Mouse (Mus musculus) frontal cortex, adult 2 months (tissue): ENCODE measurements at regions not wholly inside any gene's neighbourhood (a gene's known extent, or its start where the extent isn't known, plus 50 kb on each side); places are given as distances from the start of the nearest gene placed in this dataset.
"Not testable (repeated sequence)": the region's sequence is repeated elsewhere in the genome, so short reads cannot be mapped to it uniquely, and the experiment has no call there.

Experiments used
- DNase-seq, 2 experiments: peaks; one replicate each; pipeline ENCODE4 v3.0.0; 2022; ENCODE audit warnings: low spot score in 1 of 2; ENCODE audit errors: extremely low spot score in 1 of 2

DNA sequence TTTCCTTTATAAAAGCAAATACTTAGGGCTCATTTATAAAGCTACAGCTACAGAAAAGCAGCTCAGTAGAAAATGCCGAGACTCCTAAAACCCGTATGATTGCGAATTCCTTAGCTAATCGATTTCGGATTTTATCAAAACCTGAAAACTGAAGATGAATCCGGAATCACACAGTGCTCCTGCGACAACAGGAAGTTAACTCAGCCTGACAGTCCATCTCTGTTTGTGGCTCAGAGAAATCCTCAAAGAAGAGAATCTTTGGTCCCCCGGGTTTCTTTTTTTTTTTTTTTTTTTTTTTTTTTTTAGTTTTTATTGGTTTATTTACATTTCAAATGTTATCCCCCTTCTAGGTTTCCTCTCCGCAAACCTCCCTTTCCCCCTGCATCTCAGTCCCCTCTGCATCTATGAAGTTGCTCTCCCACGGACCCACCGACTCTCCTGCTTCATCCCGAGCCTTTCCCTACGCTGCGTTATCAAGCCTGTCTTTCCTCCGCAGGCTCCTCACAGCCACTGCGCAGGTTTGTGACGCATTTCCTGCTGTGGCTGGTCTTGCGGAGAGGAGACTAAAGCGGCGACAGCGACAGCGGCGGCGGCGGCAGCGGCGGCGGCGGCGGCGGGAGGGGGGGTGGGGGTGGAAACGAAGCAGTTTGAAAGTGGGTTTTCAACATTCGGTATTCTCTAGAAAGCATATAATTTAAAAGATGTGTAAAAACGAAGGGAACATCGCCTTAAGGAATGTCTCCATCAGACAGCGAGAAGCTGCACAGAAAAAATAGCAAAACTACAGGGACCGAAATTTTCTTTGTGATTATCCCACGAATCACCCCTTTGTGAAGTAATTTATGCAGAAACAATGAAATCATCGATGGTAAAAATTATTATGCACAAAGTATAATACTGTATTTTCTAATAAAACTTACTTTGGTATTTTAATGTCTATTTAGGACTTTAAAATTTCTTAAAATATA lies 352.3 kb upstream of the Snrpn start:
- peak; percentile 5 to 60 for DNase-seq

DNA sequence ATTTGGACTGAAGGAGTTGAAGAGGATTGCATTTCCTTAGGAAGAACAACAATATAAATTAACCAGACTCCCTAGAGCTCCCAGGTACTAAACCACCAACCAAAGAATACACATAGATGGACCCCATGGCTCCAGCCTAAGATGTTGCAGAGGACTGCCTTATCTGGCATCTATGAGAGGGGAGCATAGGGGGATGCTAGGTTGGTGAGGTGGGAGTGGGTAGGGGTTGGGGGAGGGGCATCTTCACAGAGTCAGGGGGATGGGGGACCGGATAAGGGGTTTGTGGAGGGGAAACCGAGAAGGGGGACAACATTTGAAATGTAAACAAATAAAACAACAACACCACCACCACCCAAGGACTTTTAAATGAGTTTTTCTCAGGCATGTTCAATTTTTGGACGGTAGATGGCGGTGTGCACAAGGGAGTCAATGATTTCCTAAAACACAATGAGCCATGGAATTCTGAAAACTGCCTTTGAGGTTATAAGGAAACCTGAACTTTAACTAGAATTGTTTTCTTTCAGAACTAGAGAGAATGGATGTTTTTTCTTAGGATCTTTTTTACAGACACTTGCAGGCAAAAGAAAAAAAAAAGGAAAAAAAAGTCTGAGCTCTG lies 347.9 kb upstream of the Snrpn start:
- DNase-seq, result not testable (repeated sequence)

DNA sequence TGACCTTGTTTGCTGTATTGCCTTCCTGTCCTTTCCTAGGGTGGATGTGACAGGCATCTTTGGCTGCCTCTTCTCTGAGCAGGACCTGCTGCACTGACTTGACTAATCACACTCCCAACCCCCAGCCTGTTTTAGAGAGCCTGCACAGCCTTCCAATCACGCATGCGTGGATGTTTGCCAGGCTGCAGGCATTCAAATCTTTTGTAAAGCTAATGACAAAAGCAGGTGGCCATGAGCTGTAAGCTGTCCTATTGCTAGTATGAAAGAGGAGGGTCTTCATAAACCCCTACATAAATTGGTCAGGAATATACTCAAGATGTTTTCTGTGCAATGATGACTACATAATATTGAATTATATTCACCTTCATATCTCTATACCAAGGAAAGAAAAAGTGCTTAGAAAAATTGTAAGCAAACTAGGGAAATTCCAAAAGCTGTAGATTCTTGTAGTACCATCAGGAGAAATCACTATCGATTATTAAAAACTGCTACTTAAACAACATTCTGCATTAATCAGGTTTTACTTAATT lies 310.1 kb upstream of the Snrpn start:
- DNase-seq, result peak in 1 of 2 experiments; percentile 16

DNA sequence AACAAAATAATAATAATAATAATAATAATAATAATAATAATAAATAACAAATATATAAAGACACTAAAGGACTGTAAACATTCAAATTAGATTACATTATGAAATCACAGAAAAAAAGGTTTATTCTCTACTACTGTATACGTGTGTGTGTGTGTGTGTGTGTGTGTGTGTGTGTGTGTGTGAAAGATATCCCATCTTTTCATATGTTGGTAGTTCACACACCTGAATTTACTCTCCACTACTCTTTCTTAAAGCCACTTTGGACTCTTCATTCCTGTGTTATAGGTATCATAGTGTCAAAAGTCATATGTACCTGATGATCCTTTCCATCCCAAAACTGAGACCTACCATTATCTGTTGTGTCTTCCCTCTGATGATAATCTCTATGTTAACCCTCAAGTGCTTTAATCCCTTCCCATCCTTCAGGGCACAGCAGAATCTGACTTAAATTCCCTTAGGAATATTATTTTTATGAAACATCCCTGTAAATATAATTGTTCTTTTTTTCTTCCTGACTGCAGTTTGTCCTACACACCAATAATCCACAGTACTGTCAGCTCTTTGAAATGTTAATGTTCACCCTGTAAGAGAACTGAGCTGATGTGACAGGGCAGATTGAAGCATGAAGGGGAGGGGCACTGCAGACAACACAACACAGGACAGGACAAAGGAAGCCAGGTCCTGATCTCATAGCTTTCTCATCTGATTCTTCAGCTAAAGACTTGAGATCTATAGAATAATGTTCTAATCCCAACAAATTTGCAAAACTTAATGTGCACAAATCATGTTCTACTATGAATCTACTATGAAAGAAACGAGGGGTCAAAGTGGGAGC lies 309.4 kb upstream of the Snrpn start:
- DNase-seq, result not testable (repeated sequence)

DNA sequence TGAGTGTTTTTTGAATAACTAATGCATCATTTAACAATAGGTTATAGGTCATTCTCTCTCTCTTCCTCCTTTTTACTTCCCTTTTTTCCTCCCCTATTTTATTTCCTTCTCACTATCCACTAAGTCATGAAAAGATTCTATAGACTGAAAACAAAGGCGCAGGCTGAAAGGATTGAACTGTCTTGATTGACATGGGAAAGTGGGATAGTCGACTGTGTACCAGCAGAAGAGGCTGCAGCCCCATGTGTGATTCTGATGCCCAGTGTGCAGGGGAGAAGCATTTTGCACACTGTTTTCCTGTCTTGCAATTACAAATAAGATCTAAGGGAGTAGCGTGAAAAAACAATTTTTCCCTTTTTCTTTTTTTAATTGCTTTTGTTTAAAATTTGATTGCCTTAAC lies 298.8 kb upstream of the Snrpn start:
- DNase-seq, result no peak

DNA sequence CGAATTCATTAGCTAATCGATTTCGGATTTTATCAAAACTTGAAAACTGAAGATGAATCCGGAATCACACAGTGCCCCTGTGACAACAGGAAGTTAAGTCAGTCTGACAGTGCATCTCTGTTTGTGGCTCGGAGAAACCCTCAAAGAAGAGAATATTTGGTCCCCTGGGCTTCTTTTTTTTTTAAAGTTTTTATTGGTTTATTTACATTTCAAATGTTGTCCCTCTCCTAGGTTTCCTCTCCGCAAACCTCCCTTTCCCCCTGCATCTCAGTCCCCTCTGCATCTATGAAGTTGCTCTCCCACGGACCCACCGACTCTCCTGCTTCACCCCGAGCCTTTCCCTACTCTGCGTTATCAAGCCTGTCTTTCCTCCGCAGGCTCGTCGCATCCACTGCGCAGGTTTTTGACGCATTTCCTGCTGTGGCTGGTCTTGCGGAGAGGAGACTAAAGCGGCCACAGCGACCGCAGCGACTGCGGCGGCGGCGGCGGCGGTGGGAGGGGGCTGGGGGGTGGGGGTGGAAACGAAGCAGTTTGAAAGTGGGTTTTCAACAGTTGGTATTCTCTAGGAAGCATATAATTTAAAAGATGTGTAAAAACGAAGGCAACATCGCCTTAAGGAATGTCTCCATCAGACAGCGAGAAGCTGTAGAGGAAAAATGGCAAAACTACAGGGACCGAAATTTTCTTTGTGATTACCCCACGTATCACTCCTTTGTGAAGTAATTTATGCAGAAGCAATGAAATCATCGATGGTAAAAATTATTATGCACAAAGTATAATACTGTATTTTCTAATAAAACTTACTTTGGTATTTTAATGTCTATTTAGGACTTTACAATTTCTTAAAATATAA lies 251.2 kb upstream of the Snrpn start:
- peak in 1 of 2 experiments; percentile 70 for DNase-seq

DNA sequence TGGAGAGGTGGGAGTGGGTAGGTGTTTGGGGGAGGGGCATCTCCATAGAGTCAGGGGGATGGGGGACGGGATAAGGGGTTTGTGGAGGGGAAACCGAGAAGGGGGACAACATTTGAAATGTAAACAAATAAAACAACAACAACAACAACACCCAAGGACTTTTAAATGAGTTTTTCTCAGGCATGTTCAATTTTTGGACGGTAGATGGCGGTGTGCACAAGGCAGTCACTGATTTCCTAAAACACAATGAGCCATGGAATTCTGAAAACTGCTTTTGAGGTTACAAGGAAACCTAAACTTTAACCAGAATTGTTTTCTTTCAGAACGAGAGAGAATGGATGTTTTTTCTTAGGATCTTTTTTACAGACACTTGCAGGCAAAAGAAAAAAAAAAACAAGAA lies 246.9 kb upstream of the Snrpn start:
- peak in 1 of 2 experiments; percentile 34 for DNase-seq

DNA sequence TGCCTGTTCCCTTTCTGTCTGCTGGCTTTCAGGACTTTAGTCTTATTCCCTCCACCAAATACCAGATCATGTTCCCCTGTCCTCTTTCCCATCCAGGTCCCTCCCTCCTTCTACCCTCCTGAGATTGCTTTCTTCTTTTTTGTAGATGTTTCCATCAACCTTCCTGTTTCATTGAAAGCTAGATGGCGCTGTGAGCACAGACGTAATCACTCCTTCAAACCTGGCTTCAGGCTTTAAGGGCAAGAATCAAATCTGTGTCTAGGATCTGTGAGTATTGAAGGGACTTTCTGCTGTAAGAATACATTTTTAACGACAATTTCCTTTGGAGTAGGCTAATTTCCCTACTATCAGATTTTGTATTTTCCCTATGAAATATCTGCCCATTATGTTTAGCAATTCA lies 234.0 kb upstream of the Snrpn start:
- peak in 1 of 2 experiments; percentile 21 for DNase-seq

DNA sequence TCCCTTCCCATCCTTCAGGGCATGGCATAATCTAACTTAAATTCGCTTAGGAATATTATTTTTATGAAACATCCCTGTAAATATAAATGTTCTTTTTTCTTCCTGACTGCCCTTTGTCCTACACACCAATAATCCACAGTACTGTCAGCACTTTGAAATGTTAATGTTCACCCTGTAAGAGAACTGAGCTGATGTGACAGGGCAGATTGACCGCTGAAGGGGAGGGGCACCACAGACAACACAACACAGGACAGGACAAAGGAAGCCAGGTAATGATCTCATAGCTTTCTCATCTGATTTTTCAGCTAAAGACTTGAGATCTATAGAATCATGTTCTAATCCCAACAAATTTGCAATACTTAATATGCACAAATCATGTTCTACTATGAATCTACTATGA lies 212.2 kb upstream of the Snrpn start:
- not testable (repeated sequence) for DNase-seq
